Mouse (Mus musculus): ENCODE measurements around the gene St14.
"Not testable (repeated sequence)": the region's sequence is repeated elsewhere in the genome, so short reads cannot be mapped to it uniquely, and the experiment has no call there.

St14 gene

DNA sequence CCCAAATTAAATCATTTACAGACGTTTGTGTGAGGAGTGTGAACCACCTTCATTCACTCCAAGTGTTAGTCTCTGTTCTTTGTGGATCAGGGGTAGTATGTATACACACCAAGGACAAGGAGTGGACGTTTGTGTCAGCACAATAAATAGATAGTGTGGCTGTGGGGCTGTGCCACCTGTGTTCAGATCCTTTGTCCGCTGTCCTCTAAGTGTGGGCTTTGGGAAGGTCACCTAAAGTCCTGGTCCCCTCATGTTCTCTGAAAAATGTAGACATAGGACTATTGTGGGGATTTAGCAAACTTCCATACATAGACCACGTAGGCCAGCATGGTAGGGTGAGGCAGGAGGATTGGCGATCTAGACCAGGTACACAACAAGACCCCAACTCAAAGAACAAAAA lies 46.1 kb downstream of the St14 start:
- no peak for DNase-seq (ENCODE audit: low read depth, low spot score)
- Histone ChIP-seq H3K27me3 (ENCODE audit: control insufficient read depth, insufficient read depth, low read length, poor library complexity, severe bottlenecking) (no peaks in the 10 kb centered on the region), H3K36me3 (ENCODE audit: control insufficient read depth, insufficient read depth, low read length, poor library complexity, severe bottlenecking) (peaks cover 3% of the 10 kb centered on the region; the same call in 1 of the 2 replicates)

DNA sequence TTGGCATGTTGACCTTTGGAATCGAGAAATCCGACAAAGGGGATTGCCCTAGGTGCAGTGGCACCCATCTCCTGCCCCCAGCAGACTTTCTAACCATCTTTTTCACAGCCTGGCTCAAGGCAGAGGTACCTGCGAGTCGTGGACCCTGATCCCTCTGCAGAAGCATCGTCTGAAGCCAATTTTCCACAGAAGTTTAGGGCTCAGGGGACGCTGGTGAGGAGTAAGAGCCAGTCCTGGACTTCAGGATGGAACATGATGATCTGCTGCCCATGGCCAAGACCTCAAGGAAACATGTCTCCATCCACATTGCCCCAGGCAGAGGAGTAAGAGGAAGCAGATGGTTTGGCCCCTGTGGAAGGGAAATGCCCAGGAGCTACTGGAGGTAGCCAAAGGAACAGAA lies 48.9 kb downstream of the St14 start:
- DNase-seq (ENCODE audit: low read depth, low spot score): no peak
- H3K36me3 ChIP-seq (ENCODE audit: control insufficient read depth, insufficient read depth, low read length, poor library complexity, severe bottlenecking): no peaks in the 10 kb centered on the region
- no peaks in the 10 kb centered on the region for H3K27me3 ChIP-seq (ENCODE audit: control insufficient read depth, insufficient read depth, low read length, poor library complexity, severe bottlenecking)

DNA sequence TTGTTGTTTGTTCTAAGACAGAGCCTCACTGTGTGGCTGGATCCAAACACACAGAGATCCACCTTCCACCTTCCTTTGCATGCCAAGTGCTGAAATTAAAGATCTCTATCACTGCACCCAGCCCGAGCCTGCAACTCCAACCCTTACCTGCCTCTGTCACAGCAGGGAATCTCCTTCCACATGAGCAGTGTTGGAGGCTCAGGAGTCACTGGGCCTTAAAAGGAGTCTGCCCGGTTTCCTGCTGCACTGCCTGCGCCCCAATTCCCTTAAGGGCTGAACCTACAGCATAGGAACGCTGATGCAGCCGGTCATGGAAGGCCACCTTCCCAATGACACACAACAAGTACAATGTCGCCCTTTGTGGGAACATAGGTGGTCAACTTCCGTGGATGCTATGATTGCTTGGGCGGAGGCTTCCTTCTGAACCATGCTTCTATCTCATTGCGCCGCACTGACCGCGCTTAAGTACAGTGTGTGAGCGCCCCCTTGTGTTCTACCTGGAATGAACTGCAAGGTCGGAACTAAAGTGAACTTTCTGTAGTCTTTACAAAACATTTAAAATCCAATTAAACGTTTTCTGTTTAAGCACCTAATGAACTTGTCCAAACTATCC lies 49.5 kb downstream of the St14 start:
- no peaks in the 10 kb centered on the region for H3K36me3 ChIP-seq (ENCODE audit: control insufficient read depth, insufficient read depth, low read length, poor library complexity, severe bottlenecking)
- H3K27me3 ChIP-seq (ENCODE audit: control insufficient read depth, insufficient read depth, low read length, poor library complexity, severe bottlenecking): no peaks in the 10 kb centered on the region
- DNase-seq (ENCODE audit: low read depth, low spot score): peak; percentile 82

DNA sequence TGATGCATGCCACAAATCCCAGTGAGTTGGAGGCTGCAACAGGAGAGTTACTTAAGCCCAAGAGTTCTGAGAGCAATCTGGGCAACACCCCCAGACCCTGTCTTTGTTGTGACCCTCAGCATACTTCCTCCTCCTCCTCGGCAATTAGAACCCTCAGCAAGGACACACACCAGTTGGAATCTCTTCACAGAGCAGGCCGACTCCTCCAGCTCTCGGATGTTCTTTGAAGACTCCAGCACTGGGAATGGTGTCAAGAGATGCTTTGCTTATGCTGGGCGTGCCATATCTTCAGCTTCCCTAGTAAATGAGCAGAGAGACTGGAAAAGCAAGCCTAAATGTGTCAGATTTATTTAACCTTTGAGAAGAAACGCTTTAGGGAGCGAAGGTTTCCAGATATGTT lies 50.9 kb downstream of the St14 start:
- DNase-seq (ENCODE audit: low read depth, low spot score): no peak
- Histone ChIP-seq H3K27me3 (ENCODE audit: control insufficient read depth, insufficient read depth, low read length, poor library complexity, severe bottlenecking) (no peaks in the 10 kb centered on the region), H3K36me3 (ENCODE audit: control insufficient read depth, insufficient read depth, low read length, poor library complexity, severe bottlenecking) (no peaks in the 10 kb centered on the region)

DNA sequence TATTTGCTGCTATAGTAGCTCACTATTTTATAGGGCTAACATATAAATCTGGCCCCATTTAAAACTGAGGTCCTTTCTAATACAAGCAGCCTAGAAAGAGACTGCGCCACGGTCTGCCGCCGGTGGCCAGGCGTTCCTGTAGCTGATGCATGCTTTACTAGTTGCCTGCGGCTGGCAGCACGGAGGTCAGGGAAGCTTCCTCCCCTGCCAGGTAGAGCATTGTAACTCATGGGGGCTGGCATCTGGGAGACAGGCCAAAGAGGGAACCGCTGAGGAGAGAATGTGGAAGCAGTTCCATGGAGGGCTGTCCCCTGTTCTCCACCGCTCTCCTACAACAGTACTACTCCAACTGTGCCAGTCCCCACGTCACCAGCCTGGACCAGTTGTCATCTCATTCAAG lies 56.8 kb downstream of the St14 start:
- DNase-seq (ENCODE audit: low read depth, low spot score): no peak
- no peaks in the 10 kb centered on the region for H3K27me3 ChIP-seq (ENCODE audit: control insufficient read depth, insufficient read depth, low read length, poor library complexity, severe bottlenecking)
- 0 out of 2 replicates have a peak, but pooled peaks cover 2% of the 10 kb centered on the region for H3K36me3 ChIP-seq (ENCODE audit: control insufficient read depth, insufficient read depth, low read length, poor library complexity, severe bottlenecking)

DNA sequence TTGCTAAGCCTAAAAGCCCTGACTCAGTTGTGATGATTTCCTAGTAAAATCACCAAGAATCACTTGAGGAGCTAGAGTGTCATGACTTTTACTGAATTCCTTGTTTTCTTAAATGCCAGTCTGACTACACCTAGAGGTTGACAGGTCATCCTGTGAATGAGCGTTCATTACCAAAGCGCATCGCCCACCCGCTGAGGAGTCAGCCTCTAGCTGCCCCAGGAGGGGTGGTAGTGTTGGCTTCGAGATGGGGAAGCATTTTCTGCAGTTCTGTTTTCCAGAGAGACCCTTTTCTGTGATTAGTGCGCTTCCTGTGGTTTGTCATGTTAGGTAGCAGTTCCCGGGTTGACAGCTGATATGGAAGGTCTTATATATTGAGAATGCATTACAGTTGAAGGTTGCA lies 57.9 kb downstream of the St14 start:
- DNase-seq (ENCODE audit: low read depth, low spot score): no peak
- Histone ChIP-seq H3K27me3 (ENCODE audit: control insufficient read depth, insufficient read depth, low read length, poor library complexity, severe bottlenecking) (no peaks in the 10 kb centered on the region), H3K36me3 (ENCODE audit: control insufficient read depth, insufficient read depth, low read length, poor library complexity, severe bottlenecking) (0 out of 2 replicates have a peak, but pooled peaks cover 3% of the 10 kb centered on the region)

DNA sequence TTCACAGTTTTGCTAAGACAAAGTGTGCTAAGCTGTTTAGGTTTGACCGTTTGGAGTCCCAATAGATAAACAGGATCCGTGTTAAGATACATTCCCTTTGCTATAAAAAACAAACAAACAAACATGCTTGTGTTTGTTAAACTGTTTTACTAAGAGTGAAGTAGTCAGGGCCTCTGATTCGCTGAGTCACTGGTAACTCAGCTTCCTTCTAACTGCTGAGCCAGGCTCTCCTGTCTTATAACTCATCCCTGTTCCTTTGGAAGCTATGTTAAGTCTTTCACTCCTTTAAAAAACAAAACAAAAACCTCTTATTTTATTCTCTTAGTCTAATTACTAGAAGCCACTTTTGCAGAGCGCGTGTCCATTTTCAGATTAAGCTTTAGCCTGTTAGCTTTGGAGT lies 59.4 kb downstream of the St14 start:
- Histone ChIP-seq H3K27me3 (ENCODE audit: control insufficient read depth, insufficient read depth, low read length, poor library complexity, severe bottlenecking) (no peaks in the 10 kb centered on the region), H3K36me3 (ENCODE audit: control insufficient read depth, insufficient read depth, low read length, poor library complexity, severe bottlenecking) (0 out of 2 replicates have a peak, but pooled peaks cover 5% of the 10 kb centered on the region)
- DNase-seq (ENCODE audit: low read depth, low spot score): no peak

DNA sequence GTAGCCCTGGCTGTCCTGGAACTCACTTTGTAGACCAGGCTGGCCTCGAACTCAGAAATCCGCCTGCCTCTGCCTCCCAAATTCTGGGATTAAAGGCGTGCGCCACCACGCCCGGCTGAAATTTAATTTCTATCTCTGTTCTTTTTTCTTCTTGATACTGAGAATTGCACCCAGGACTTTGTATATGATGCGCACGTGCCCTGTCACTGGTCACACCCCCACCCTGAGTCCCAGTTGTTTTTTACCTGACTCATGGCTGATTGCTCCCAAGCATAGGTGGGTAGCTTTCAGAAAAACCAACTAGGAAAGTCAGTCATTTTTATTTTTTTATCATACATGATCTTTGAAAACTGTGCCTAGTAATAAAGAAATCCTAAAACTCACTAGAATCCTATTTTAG lies 60.9 kb downstream of the St14 start:
- Histone ChIP-seq H3K27me3 (ENCODE audit: control insufficient read depth, insufficient read depth, low read length, poor library complexity, severe bottlenecking) (no peaks in the 10 kb centered on the region), H3K36me3 (ENCODE audit: control insufficient read depth, insufficient read depth, low read length, poor library complexity, severe bottlenecking) (peaks cover 7% of the 10 kb centered on the region; the same call in 1 of the 2 replicates)
- no peak for DNase-seq (ENCODE audit: low read depth, low spot score)

DNA sequence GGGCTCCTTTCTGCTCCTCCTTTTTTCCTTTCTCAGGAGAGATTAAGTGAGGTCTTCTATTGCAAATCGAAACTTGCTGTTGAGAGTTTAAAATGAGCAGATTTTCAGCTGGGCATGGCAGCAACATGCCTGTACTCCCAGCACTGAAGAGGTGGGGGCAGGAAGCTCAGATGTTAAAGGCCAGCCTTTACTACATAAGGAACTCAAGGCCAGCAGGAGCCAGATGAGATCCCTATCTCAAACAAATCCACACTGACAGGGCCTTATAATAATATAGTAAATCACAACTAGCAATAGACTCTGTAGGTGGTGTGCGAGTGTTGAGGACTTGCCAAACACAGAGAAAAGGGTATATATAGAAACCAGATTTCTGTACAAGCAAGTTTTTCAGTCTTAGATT lies 72.9 kb downstream of the St14 start:
- H3K36me3 ChIP-seq (ENCODE audit: control insufficient read depth, insufficient read depth, low read length, poor library complexity, severe bottlenecking): no peaks in the 10 kb centered on the region
- H3K27me3 ChIP-seq (ENCODE audit: control insufficient read depth, insufficient read depth, low read length, poor library complexity, severe bottlenecking): no peaks in the 10 kb centered on the region
- DNase-seq (ENCODE audit: low read depth, low spot score): no peak

DNA sequence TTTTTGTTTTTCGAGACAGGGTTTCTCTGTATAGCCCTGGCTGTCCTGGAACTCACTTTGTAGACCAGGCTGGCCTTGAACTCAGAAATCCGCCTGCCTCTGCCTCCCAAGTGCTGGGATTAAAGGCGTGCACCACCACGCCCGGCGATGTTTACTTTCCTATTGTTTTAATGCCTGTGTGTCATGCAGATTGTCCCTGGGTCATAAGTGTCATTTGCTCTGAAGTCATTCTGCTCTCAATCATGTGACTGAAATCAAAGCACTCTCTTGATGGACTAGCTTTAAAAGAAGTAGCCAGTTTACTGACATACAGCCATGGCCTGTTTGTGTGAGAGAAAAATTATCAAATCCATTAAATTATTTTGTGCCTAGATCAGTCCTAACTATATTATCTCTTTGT lies 80.1 kb downstream of the St14 start:
- H3K36me3 ChIP-seq (ENCODE audit: control insufficient read depth, insufficient read depth, low read length, poor library complexity, severe bottlenecking); DNase-seq (ENCODE audit: low read depth, low spot score); H3K27me3 ChIP-seq (ENCODE audit: control insufficient read depth, insufficient read depth, low read length, poor library complexity, severe bottlenecking): not testable (repeated sequence)

DNA sequence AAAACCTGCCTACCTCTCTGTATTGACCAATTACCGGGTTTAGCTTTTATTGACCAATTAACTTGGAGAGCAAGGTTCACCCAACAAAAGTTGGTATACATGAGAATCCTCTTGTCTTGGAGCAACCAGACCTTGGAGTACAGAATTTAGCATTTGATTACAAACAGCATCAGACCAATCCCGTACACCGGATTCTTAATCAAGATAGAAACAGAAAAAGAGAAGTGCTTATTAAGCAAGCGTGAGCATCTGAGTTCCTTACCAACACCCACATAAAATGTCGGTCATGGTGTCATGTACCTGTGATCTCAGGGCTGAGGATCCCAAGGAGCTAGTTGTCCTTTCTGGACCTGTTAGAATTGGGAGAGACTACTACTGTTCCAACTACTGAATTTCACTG lies 81.4 kb downstream of the St14 start:
- Histone ChIP-seq H3K36me3 (ENCODE audit: control insufficient read depth, insufficient read depth, low read length, poor library complexity, severe bottlenecking) (no peaks in the 10 kb centered on the region), H3K27me3 (ENCODE audit: control insufficient read depth, insufficient read depth, low read length, poor library complexity, severe bottlenecking) (no peaks in the 10 kb centered on the region)
- peak; percentile 49 for DNase-seq (ENCODE audit: low read depth, low spot score)

Measured in splenic B cell, adult 2 months (primary cell).